Mouse (Mus musculus) forelimb bud, embryonic 11.5 days (tissue): Measurements from ENCODE around the gene Ap1g1.
A peak's percentile ranks its signal among the peaks of the same experiment; 100 is the strongest.

Experiments used
- DNase-seq: peaks from one replicate; pipeline ENCODE4 v3.0.0-alpha.2; 2012; ENCODE audit warnings: low read depth, low spot score

The Ap1g1 gene

GRCm38 (mm10) chr8:109780548-109780947 lies 2.2 kb downstream of the Ap1g1 start:
- no peak for DNase-seq

DNA sequence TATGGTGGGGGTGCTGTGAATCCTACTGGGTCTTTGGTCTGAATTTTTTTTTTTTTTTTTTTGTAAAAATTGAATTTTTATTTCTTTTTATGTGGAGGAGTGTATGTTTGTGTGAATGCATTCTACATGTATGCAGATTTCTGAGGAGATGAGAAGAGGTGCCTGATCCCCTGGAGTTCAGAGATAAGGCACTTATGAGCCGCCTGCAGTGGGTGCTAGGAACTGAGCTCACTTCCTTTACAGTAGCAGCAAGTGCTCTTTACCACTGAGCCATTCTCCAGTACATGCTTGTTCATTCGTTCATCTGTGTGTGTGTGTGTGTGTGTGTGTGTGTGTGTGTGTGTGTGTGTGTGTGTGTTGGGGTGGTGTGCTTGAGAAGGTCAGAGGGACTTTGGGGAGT lies 12.6 kb downstream of the Ap1g1 start:
- no peak for DNase-seq

DNA sequence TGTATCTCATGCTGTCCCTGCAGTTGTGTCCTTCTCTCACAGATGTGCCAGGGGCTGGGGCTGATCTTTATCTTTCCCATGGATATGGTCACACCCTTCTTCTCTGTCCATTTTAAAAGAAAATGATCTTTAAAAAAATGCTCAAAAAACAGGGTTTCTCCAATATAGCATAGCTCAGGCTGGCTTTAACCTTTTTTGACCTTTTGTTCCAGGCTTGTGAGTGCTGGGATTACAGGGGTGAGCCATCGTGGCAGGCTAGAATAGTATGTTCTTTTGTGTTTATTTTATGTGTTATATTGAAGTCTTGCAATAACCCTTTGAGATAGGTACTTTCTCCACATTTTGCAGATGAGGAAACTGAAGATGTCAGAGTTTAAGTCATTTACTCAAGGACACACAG lies 16.8 kb downstream of the Ap1g1 start:
- DNase-seq, result no peak

DNA sequence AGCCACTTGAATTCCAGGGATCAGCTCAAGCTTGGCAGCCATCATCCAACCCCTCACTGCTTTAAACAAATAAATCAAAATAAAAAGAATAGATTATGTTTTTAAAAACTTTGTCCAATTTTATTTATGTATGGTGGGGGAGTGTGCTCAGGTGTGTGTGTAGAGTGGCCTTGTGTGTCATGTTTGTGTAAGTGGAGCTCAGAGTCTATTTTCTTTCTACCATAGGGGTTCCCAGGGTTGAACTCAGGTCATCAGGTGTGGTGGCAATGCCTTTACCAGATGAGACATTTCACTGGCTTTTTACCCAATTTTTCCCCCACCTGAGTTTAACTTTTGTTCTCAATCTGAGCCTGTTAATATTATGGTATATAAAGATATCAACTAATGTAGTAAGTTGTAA lies 20.4 kb downstream of the Ap1g1 start:
- DNase-seq, result no peak

DNA sequence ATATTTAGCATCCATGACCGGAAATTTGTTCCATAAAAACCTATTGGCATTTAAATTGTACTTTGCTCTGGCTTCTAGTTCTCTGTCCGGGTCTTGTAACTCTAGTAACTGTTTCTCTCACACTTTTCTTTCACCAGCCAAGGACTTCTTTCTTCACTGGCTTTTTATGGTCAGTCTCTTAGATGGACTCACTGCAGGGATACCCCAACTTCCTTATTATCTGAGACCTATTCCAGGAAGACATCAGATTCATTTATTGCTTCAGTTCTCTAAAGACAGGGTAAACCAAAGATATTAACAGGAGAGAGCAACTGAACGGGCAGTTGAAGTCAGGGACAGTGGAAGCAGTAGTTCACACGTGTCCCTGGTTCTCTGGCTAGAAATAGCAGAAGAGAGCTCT lies 20.9 kb downstream of the Ap1g1 start:
- DNase-seq, result no peak

DNA sequence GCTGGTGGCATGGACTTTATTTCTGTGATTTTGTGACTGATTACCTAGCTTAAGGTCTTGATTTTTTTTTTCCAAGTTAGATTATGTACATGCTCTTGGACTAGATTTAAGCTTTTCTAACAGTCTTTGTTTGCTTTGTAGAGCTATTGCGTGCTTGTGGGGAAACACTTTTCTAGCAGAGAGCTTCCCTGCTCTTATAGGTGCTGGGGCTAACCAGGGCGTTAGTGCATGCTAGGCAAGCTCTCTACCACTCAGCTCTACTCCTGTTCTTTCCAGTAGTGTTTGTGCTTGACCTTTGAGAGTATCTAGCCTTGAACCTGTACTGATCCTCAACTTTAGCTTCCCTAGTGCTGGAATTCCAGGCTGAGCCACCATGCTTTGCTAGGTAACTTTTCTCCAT lies 22.0 kb downstream of the Ap1g1 start:
- no peak for DNase-seq

- no peak for DNase-seq
These were observed 24.9 kb downstream of the Ap1g1 start for GRCm38 (mm10) chr8:109803211-109803610.

- DNase-seq, result no peak
These were observed 25.4 kb downstream of the Ap1g1 start for GRCm38 (mm10) chr8:109803801-109804200.

DNA sequence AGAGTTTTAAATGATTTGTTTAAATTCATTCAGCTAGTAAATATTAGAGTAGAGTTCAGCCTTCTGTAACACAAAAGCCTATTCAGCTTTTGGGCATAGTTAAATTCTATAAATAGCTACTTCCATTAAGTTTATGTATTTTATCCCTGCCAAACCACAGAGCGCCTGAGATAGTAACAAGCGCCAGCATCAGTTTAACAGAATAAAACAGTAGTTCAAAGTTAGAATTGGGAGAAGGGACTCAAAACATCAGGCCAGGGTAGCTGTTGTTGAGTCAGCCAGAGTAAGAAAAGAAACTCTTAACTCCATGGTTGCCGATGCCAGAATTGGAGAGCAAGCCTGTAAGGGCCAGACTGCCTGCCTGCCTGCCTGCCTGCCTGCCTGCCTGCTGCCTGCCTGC lies 28.2 kb downstream of the Ap1g1 start:
- no peak for DNase-seq

DNA sequence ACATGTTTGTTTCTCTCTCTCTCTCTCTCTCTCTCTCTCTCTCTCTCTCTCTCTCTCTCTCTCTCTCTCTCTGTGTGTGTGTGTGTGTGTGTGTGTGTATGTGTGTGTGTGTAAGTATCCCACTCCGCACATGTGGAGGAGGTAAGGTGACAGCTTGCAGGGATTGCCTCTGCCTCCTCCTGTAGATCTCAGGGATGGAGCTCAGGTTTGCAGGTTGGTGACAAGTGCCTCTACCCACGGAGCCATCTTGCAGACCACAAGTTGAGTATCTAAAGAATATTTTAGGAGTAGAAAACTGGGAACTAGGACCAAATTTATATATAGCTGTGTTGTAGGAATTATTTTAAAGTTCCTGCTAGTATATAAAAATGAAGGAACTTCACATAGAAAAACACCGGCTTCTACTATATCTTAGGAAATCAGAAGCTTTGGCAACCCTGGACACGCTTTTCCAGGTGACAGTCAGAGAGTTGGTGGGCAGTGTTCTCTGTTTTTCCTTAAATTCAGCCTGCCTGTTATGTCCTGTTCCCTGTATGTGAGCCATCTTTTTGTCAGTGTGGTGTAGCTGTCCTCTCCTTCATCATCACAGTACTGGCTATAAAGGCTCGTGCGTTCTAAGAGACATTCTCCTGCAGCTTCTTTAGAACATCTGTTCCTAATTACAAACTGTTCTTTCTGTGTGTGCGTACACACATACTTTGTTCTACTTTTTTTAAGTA lies 29.2 kb downstream of the Ap1g1 start:
- DNase-seq, result no peak

DNA sequence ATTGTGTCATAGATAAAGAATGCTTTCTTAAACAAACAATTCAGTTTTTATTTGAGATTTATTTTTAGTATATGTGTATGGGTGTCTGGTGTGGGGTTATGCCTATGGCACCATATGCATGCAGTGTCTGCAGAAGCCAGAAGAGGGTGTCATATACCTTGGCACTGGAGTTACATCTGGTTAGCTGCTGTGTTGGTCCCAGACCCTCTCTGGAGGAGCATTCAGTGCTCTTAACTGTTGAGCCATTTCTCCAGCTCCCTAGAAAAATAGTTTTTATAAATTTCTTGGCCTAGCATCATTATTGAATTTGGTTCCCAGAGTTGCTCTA lies 29.7 kb downstream of the Ap1g1 start:
- DNase-seq, result peak; percentile 4

DNA sequence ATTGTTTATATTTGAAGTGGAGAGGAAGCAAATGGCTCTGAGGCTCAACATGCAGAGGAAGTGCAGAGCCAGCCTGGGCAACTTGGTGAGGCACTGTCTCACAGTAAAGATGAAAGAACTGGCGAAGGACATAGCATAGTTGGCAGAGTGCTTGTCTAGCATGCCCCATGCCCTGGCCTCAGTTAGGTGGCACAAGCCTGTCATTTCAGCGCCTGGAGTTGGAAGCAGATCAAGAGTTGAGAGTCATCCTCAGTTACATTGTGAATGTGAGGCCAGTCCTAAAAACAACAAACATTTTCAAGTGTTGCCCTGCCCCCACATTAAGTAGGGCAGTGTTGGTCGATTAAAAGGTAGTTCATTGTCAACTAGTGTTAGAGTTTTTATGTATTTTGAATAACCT lies 32.1 kb downstream of the Ap1g1 start:
- no peak for DNase-seq

DNA sequence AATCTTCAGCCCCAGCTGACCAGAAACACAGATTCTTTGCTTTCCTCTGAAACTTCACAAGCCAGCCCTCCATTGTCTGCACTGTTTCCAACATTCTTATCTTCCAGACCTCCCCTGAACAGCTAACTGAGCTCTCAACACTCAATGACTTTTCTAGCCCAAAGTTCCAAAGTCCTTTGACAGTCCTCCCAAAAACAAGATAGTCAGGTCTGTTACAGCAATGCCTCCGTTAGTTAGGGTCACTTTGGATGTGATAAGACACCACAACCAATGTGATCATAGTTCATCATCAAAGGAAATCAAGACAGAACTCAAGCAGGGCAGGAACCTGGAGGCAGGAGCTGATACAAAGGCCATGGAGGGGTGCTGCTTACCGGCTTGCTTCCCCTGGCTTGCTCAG lies 36.9 kb downstream of the Ap1g1 start:
- DNase-seq, result no peak

DNA sequence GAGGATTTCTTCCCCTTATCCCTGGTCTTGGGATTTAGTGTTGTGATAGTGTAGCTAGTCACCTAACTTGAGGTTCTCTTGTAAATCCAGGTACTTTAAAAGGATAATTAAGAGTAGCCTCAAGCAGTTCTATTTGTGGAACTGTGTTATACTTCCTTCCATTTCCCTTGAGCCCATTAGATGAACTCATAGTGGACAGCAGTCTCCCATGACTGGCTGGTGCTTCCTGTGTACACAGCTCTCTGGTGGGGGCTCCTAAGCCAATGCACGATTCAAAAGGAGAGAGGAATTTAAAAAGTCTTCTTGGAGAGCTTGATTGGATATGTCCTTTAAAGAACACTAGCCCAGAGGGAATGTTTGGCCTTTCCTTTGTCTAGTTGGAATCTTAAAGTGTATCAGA lies 39.6 kb downstream of the Ap1g1 start:
- no peak for DNase-seq

GRCm38 (mm10) chr8:109823561-109823960 lies 45.2 kb downstream of the Ap1g1 start:
- no peak for DNase-seq

DNA sequence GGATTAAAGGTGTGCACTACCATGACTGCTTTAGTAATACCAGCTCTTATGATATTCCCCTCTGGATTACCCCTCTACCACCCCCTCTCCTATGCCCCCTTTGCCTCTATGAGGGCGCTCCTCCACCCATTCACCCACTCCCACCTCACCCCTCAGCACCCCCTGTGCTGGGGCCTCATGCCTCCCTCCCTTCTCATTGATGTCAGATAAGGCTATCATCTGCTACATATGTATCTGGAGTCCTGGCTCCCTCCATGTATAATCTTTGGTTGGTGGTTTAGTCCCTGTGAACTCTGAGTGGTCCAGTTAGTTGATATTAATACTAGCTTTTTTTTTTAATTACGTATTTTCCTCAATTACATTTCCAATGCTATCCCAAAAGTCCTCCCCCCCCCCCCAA lies 61.5 kb downstream of the Ap1g1 start:
- DNase-seq, result no peak

DNA sequence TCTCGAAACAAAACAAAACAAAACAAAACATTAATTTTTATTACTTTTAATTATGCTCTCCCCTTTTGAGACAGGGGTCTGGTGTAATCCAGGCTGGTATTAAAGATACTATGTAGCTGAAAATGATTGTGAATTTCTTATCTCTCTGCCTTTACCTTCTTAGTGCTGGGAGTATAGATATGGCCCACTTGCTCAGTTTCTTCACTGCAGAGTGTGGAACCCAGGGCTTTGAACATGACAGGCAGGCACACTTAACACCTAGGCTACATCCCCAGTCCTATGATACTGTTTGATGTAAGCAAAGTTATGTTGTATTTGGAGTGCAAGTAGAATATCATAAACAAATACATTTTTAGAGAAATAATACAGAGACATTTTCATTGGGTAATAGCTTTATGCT lies 64.1 kb downstream of the Ap1g1 start:
- DNase-seq, result no peak

- DNase-seq, result no peak
These were observed 69.5 kb downstream of the Ap1g1 start for GRCm38 (mm10) chr8:109847866-109848265.

DNA sequence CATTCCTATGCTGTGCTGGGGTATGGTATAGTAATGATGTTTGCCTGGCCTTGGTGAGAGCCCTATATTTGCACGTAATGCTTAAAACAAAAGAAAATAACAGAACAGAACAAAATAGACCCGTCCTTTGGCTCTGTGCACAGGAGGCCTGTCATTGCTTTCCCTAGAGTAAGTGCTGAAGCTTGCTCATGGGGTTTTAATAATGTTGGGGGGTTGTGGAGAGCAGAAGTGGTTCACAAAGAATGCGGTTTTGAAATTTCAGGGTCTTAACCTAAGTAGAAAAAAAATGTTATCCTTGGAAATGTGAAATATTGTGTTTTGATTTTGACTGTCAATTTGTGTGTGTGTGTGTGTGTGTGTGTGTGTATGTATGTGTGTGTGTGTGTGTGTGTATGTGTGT lies 70.6 kb downstream of the Ap1g1 start:
- DNase-seq, result no peak

GRCm38 (mm10) chr8:109853423-109853822 lies 75.1 kb downstream of the Ap1g1 start:
- DNase-seq, result peak; percentile 76

DNA sequence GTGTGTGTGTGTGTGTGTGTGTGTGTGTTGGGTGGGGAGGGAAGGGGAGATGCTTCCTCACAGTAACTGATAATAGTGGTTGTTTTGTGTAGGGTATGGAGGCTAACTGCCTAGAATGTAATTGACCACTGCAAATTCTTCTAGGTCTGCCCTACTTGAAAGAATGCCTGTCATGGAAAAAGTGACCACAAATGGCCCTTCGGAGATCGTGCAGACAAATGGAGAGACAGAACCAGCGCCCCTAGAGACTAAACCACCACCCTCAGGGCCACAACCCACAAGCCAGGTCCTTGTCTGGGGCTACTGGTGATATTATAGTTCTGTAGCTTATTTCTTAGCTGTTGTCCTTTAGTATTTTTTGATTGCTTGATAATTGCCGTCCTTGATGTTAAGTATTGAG lies 76.2 kb downstream of the Ap1g1 start:
- DNase-seq, result no peak

DNA sequence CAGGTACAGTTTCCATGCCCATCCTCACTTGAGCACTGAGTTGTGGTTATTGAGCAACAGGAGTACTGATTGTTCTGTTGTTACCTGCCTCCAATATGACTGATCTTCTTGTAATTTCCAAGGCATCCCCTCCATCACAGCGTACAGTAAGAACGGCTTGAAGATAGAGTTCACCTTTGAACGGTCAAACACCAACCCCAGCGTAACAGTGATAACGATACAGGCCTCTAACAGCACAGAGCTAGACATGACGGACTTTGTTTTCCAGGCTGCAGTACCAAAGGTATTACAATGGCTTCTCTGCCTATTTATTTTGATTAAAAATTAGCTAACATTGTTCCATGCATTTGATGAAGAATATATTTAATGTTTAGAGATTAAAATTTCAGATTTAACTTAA lies 77.1 kb downstream of the Ap1g1 start:
- no peak for DNase-seq

- no peak for DNase-seq
These were observed 85.0 kb downstream of the Ap1g1 start for GRCm38 (mm10) chr8:109863398-109863797.

DNA sequence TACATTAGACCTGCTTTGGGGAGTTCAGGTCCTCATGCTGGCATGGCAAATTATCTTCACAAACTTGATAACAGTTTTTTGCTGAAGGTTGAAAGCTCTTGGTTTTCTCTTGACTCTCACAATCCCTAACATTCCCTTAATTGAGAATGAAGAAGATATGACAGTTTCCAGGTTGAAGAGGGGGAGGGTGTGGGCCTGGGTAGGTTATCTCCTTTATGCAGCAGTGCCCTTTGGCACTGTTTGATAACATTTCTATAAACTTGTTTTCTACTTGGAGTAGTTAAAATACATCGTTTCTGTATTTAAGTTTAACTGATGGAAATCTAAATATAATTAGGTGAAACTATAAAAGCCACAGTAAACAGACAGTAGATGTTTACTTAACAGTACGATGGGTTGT lies 86.4 kb downstream of the Ap1g1 start:
- DNase-seq, result no peak
